Mouse (Mus musculus) intestine, embryonic 16.5 days (tissue): Measurements from ENCODE around the gene Trpv2. TPM values are rescaled to one million over a fixed set of nuclear protein-coding genes. Genes with fewer than 3 reads are reported as not detected.
"Not testable (repeated sequence)": the region's sequence is repeated elsewhere in the genome, so short reads cannot be mapped to it uniquely, and the experiment has no call there.

Source experiments
- ATAC-seq: fragments of 200-750 bp; cut with Nextera tagmentation; 2 replicates; pipeline ENCODE4 v1.8.0; 2017; ENCODE audit warnings: moderate TSS enrichment, moderate library complexity
- H3K27ac ChIP-seq: fragments of 300-500 bp; sonication (generic); 2 replicates; pipeline ENCODE4 v1.5.1; 2014; ENCODE audit warnings: mild to moderate bottlenecking, low read length
- H3K27me3 ChIP-seq: fragments of 300-500 bp; sonication (generic); replicated peaks from 2 replicates; pipeline ENCODE4 v1.6.1; 2014; ENCODE audit warnings: low read length, control low read depth, mixed read lengths; ENCODE audit not compliant: control insufficient read depth, insufficient read depth
- H3K36me3 ChIP-seq: fragments of 300-500 bp; sonication (generic); 2 replicates; pipeline ENCODE4 v1.6.1; 2014; ENCODE audit warnings: low read length, control low read depth; ENCODE audit not compliant: control insufficient read depth, insufficient read depth
- H3K4me1 ChIP-seq: fragments of 300-500 bp; sonication (generic); 2 replicates; pipeline ENCODE4 v1.6.1; 2014; ENCODE audit warnings: low read length, control low read depth, mixed read lengths; ENCODE audit not compliant: control insufficient read depth, insufficient read depth
- H3K4me2 ChIP-seq: fragments of 300-500 bp; sonication (generic); 2 replicates; pipeline ENCODE4 v1.6.1; 2014; ENCODE audit warnings: low read depth, low read length, control low read depth
- H3K4me3 ChIP-seq: fragments of 300-500 bp; sonication (generic); 2 replicates; pipeline ENCODE4 v1.5.1; 2014; ENCODE audit warnings: mild to moderate bottlenecking, low read length
- H3K9ac ChIP-seq: fragments of 300-500 bp; sonication (generic); 2 replicates; pipeline ENCODE4 v1.6.1; 2014; ENCODE audit warnings: low read depth, low read length
- H3K9me3 ChIP-seq: fragments of 300-500 bp; sonication (generic); 2 replicates; pipeline ENCODE4 v1.6.1; 2016; ENCODE audit warnings: low read length, control low read depth; ENCODE audit not compliant: control insufficient read depth
- WGBS: fragments of 180-500 bp; shearing (Covaris S2); extraction: QIAGEN DNeasy Blood & Tissue Kit; methylation state at CpG from one replicate; pipeline ENCODE4 v1.1.7; 2014; 5-methylcytosine and 5-hydroxymethylcytosine counted together
- polyA plus RNA-seq: library from polyadenylated mRNA; unstranded; fragments of >200 nt; fragmentation: Nextera tagmentation; extraction: Ambion mirVana; gene quantifications from 2 replicates; pipeline ENCODE4 v1.2.1, GENCODE M21; 2015

The Trpv2 gene
- polyA plus RNA-seq, 1 experiment from 2014 or later = 11.0 TPM

GRCm38 (mm10) chr11:62648591-62649391 is 74.5 kb downstream of the Trpv2 start, which contains the start of gene Mmgt2:
Mmgt2 (plus strand) TSS chr11:62648664.
- no peaks in the 10 kb centered on the region for H3K27me3 ChIP-seq
- H3K4me1 ChIP-seq = peaks cover 37% of the 10 kb centered on the region
- ATAC-seq = peak; percentile 93
- H3K9ac ChIP-seq = peak within 1 kb of the TSS; percentile 85
- H3K27ac ChIP-seq = peak within 1 kb of the TSS; percentile 93
- peak within 1 kb of the TSS; percentile 74 for H3K4me3 ChIP-seq
- peak within 1 kb of the TSS; percentile 91 for H3K4me2 ChIP-seq
- peaks cover 3% of the 10 kb centered on the region; the same call in 1 of the 2 replicates for H3K36me3 ChIP-seq
- H3K9me3 ChIP-seq = no peaks in the 10 kb centered on the region
- WGBS = 2% methylated on average over 50 of the region's 53 CpGs

GRCm38 (mm10) chr11:62649803-62650202 is 75.5 kb downstream of the Trpv2 start:
- WGBS = 84% methylated on average over 4 of the region's 4 CpGs
- H3K9ac ChIP-seq = not testable (repeated sequence)

More at GRCm38 (mm10) chr11:62649803-62650202, 75.5 kb downstream of the Trpv2 start:
- H3K36me3 ChIP-seq, H3K9me3 ChIP-seq, H3K27ac ChIP-seq, ATAC-seq, H3K27me3 ChIP-seq: not testable (repeated sequence)
- peak overlapping the region; percentile 91 for H3K4me2 ChIP-seq
- H3K4me3 ChIP-seq = peak overlapping the region; percentile 74
- H3K4me1 ChIP-seq = peaks cover 27% of the 10 kb centered on the region

Other genes starting within 250 kb of the Trpv2 start
- 11.8 and 12.7 TPM in 2 replicates for gene Pigl, start 116.0 kb upstream of the Trpv2 start, polyA plus RNA-seq
- 40.2 and 42.0 TPM in 2 replicates for gene Ncor1, start 115.9 kb upstream of the Trpv2 start, polyA plus RNA-seq
- gene Cenpv, start 35.2 kb upstream of the Trpv2 start, polyA plus RNA-seq = 6.8 and 17.9 TPM in 2 replicates
- gene Ubb, start 23.3 kb upstream of the Trpv2 start, polyA plus RNA-seq = 2,570 and 2,643 TPM in 2 replicates
- gene Lrrc75a, start 74.0 kb downstream of the Trpv2 start, polyA plus RNA-seq = 14.1 and 23.8 TPM in 2 replicates
- 82.9 and 86.3 TPM in 2 replicates for gene Mmgt2, start 74.2 kb downstream of the Trpv2 start, polyA plus RNA-seq
- 4.2 and 4.7 TPM in 2 replicates for gene Zfp287, start 157.4 kb downstream of the Trpv2 start, polyA plus RNA-seq
- gene Gm10428, start 178.6 kb downstream of the Trpv2 start, polyA plus RNA-seq = not detected in 2 replicates
- gene Zfp286, start 215.0 kb downstream of the Trpv2 start, polyA plus RNA-seq = 7.9 and 10.5 TPM in 2 replicates
- gene Trim16, start 245.7 kb downstream of the Trpv2 start, polyA plus RNA-seq = 13.3 and 13.5 TPM in 2 replicates